Mouse (Mus musculus) ES-Bruce4 (cell line): ENCODE measurements around the gene Fh1.

Experiments used
- CTCF ChIP-seq: IDR thresholded peaks from one replicate; pipeline ENCODE4 v1.8.1; 2011; ENCODE audit warnings: low read depth, low read length
- EP300 ChIP-seq: IDR thresholded peaks from 2 replicates; pipeline ENCODE4 v1.6.1; 2011; ENCODE audit warnings: low read depth, low read length; ENCODE audit not compliant: insufficient read depth
- POLR2A ChIP-seq: IDR thresholded peaks from one replicate; pipeline ENCODE4 v1.8.1; 2011; ENCODE audit warnings: low read length; ENCODE audit not compliant: insufficient read depth

DNA sequence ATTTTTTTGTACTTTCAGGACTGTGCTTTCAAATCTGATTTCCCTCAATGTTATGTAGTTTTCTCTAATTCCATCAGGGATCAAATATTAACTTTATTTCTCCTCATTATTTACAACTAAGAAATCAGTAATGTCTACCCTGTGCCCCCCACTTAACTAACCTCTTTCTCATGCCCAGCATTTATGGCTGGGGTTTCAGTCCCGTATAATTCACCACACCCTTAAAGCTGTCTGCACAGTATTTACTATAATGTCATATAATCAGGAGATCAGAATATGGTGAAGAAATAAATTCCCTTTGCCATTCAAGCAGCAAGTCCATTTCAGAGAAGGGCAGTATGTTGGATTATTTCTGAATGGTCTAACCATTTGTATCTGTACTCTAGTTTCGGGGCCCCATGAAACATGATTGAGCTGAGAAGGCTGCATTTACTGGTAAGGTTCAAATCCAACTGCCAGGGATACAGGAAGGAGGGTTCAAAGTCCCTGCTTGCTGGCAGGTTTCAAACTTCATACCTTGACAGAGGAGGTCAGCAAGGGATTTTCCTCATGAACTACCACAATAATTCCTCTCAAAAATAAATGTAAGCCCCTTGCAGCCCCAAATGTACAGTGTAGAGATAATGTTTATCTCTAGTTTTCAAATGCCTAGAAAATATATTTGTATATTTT, 46.9 kb downstream of the Fh1 start:
- no peak for TF ChIP-seq CTCF
- TF ChIP-seq POLR2A, result no peak
- no peak for TF ChIP-seq EP300
